Mouse (Mus musculus) limb, embryonic 14.5 days (tissue): ENCODE measurements around the gene Rassf7. TPM values are rescaled to one million over a fixed set of nuclear protein-coding genes. Genes with fewer than 3 reads are reported as not detected.

ENCODE experiments used
- ATAC-seq: fragments of 200-750 bp; cut with Nextera tagmentation; 2 replicates; pipeline ENCODE4 v1.8.0; 2017; ENCODE audit warnings: low read depth, moderate number of reproducible peaks, moderate TSS enrichment; ENCODE audit not compliant: low FRiP score
- DNase-seq: peaks from one replicate; pipeline ENCODE4 v3.0.0-alpha.2; 2015; ENCODE audit warnings: low spot score
- H3K27ac ChIP-seq: fragments of 300-500 bp; sonication (generic); replicated peaks from 2 replicates; pipeline ENCODE4 v1.5.1; 2014; ENCODE audit warnings: low read depth, mild to moderate bottlenecking, low read length, moderate library complexity, mixed read lengths
- H3K27me3 ChIP-seq: fragments of 300-500 bp; sonication (generic); 2 replicates; pipeline ENCODE4 v1.6.1; 2014; ENCODE audit warnings: low read length, mixed read lengths; ENCODE audit not compliant: control insufficient read depth, insufficient read depth
- H3K36me3 ChIP-seq: fragments of 300-500 bp; sonication (generic); 2 replicates; pipeline ENCODE4 v1.6.1; 2014; ENCODE audit warnings: mild to moderate bottlenecking, low read length, moderate library complexity, mixed read lengths; ENCODE audit not compliant: control insufficient read depth, insufficient read depth
- H3K4me1 ChIP-seq: fragments of 300-500 bp; sonication (generic); 2 replicates; pipeline ENCODE4 v1.6.1; 2014; ENCODE audit warnings: antibody characterized with exemption, low read length, mixed read lengths; ENCODE audit not compliant: control insufficient read depth, insufficient read depth
- H3K4me2 ChIP-seq: fragments of 300-500 bp; sonication (generic); replicated peaks from 2 replicates; pipeline ENCODE4 v1.6.1; 2014; ENCODE audit warnings: low read depth, mild to moderate bottlenecking, low read length, moderate library complexity; ENCODE audit not compliant: severe bottlenecking
- H3K4me3 ChIP-seq: fragments of 300-500 bp; sonication (generic); replicated peaks from 2 replicates; pipeline ENCODE4 v1.5.1; 2014; ENCODE audit warnings: low read length
- H3K9ac ChIP-seq: fragments of 300-500 bp; sonication (generic); 2 replicates; pipeline ENCODE4 v1.6.1; 2014; ENCODE audit warnings: mild to moderate bottlenecking, low read depth, low read length, moderate library complexity; ENCODE audit not compliant: severe bottlenecking
- H3K9me3 ChIP-seq: fragments of 300-500 bp; sonication (generic); 2 replicates; pipeline ENCODE4 v1.6.1; 2016; ENCODE audit warnings: low read length; ENCODE audit not compliant: control insufficient read depth
- POLR2A ChIP-seq: fragments of 200-500 bp; IDR thresholded peaks from 2 replicates; pipeline ENCODE4 v1.8.0; 2012; ENCODE audit warnings: inconsistent platforms, mild to moderate bottlenecking, moderate library complexity, borderline replicate concordance; ENCODE audit not compliant: insufficient read depth, insufficient read length; ENCODE audit errors: extremely low read depth
- WGBS: fragments of 180-500 bp; shearing (Covaris S2); extraction: QIAGEN DNeasy Blood & Tissue Kit; methylation state at CpG from one replicate; pipeline ENCODE4 v1.1.7; 2014; 5-methylcytosine and 5-hydroxymethylcytosine counted together
- polyA plus RNA-seq, 2 experiments: library from polyadenylated mRNA; depleted of rRNA in 1 of 2; stranded (reverse) in 1 of 2; unstranded in 1 of 2; fragments of >200 nt; fragmentation: Nextera tagmentation in 1 of 2; extraction: Ambion mirVana in 1 of 2; gene quantifications; 2 replicates each; pipeline versions ENCODE4 v1.2.1 to v1.2.3; 2012 to 2014

The Rassf7 gene
- polyA plus RNA-seq, 2 experiments, result 30.9 to 40.0 TPM

DNA sequence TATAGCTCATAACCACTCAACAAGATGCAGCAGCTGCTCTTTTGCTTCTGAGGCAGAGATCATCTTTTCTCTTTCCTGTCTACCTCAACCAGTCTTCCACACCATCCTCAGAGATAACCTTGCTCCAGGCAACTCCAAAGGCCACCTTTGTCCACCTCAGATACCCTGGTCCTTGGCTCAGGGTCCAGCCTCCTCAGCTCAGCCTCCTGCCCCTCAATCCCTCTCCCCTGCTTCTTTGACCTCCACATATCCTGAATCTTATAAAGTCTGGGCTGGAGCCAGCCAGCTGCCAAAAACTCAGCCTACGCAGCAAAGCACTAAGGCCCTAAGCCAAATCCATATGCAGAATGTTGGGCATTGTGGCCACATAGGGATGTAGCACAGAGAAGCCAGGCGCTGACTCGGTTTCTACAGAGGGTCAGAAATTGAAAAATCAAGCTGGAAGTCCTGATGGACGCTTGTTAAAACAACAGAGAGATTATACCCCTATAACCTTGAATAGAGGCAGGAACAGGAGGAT is 7.1 kb downstream of the Rassf7 start:
- Histone ChIP-seq H3K9ac (no peak overlapping the region), H3K4me3 (no peak overlapping the region), H3K36me3 (peaks cover 16% of the 10 kb centered on the region), H3K27ac (peak overlapping the region; percentile 84), H3K27me3 (no peaks in the 10 kb centered on the region), H3K4me2 (peak overlapping the region; percentile 55), H3K9me3 (no peaks in the 10 kb centered on the region), H3K4me1 (peaks cover 18% of the 10 kb centered on the region)
- ATAC-seq (no peak), DNase-seq (no peak)
- TF ChIP-seq POLR2A, result no peak
- 81% methylated on average over 4 of the region's 4 CpGs for WGBS

DNA sequence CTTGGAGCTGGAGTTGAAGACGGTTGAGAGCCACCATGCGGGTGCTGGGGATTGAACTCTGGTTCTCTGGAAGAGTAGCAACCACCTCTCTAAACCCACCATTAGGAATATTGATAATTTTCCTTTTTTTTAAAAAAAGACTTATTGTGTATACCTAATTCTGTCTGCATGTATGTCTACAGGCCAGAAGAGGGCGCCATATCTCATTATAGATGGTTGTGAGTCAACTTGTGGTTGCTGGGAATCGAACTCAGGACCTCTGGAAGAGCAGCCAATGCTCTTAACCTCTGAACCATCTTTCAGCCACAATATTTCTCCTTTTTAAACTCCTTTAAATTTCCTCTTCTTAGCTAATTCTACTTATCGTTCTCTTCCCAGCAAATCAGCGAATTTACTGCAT is 10.9 kb downstream of the Rassf7 start:
- Histone ChIP-seq H3K27me3 (no peaks in the 10 kb centered on the region), H3K27ac (no peak overlapping the region), H3K9me3 (no peaks in the 10 kb centered on the region), H3K4me2 (no peak overlapping the region), H3K4me1 (peaks cover 17% of the 10 kb centered on the region), H3K4me3 (no peak overlapping the region), H3K36me3 (peaks cover 11% of the 10 kb centered on the region), H3K9ac (no peak overlapping the region)
- no peak for TF ChIP-seq POLR2A
- DNase-seq (no peak), ATAC-seq (no peak)
- 79% methylated on average over 6 of the region's 6 CpGs for WGBS

GRCm38 (mm10) chr7:141227796-141228195 is 12.1 kb downstream of the Rassf7 start:
- WGBS, result 79% methylated on average over 4 of the region's 4 CpGs
- H3K4me3 ChIP-seq, result peak overlapping the region; percentile 97
- TF ChIP-seq POLR2A, result no peak
- H3K9me3 ChIP-seq, result no peaks in the 10 kb centered on the region
- H3K27ac ChIP-seq, result no peak overlapping the region
- peaks cover 24% of the 10 kb centered on the region for H3K36me3 ChIP-seq
- H3K9ac ChIP-seq, result no peak overlapping the region
- peak overlapping the region; percentile 88 for H3K4me2 ChIP-seq
- peaks cover 8% of the 10 kb centered on the region for H3K4me1 ChIP-seq
- DNase-seq, result no peak
- no peak for ATAC-seq
- H3K27me3 ChIP-seq, result no peaks in the 10 kb centered on the region

DNA sequence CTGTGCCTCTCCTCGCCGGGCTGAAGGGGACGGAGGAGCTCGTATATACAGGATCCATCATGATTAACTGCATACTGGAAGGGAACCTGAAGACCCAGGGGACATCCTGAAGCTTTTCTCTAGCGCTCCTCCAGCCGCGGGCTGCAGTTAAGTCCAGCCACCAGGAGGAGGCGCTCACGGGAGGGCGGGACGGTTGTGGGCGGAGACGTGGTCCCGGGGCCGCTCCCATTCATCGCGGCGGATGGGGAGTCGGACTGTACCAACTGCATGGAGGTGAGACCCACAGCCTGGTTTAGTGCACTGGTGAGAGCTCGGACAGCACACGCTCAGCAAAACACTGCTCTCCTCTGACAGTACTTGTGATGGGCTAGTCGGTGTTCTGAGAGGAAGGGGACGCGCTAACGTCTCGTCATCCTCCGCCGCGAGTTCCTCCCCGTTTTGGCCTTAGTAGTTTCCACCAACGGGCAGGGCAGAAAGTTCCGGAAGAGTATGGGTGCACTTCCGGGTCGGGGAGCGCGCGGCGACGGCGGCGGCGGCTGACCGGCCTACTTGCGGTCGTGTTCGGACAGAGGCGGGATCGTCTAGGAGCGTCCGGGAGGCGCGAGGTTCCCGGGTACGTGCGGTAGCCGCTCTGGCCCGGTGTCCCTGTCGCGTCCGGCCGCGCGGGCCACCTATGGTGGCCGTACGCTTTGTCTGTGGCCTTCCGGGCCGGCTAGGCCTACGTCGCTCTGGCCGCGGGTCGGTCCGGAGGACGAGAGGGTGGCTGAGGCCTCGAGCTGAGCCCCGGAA is 12.8 kb downstream of the Rassf7 start, which contains the start of gene Phrf1:
Gene Phrf1, plus strand, starts transcription at position 506 of the 789 bp plus-strand sequence.
- H3K27me3 ChIP-seq, result no peaks in the 10 kb centered on the region
- H3K4me1 ChIP-seq, result peaks cover 6% of the 10 kb centered on the region
- TF ChIP-seq POLR2A, result peak; percentile 80; the same call in 1 of the 2 replicates
- peak within 1 kb of the TSS; percentile 95 for H3K9ac ChIP-seq
- H3K36me3 ChIP-seq, result peaks cover 31% of the 10 kb centered on the region
- ATAC-seq (peak; percentile 94), DNase-seq (peak; percentile 81)
- under 1% methylated on average over 51 of the region's 76 CpGs for WGBS
- peak within 1 kb of the TSS; percentile 97 for H3K4me3 ChIP-seq
- H3K27ac ChIP-seq, result peak within 1 kb of the TSS; percentile 97
- H3K9me3 ChIP-seq, result no peaks in the 10 kb centered on the region
- H3K4me2 ChIP-seq, result peak within 1 kb of the TSS; percentile 88

GRCm38 (mm10) chr7:141229702-141230101 is 14.0 kb downstream of the Rassf7 start:
- 63% methylated on average over 6 of the region's 6 CpGs for WGBS
- H3K4me2 ChIP-seq, result peak overlapping the region; percentile 88
- H3K36me3 ChIP-seq, result peaks cover 43% of the 10 kb centered on the region
- H3K4me1 ChIP-seq, result peaks cover 6% of the 10 kb centered on the region
- no peaks in the 10 kb centered on the region for H3K27me3 ChIP-seq
- no peaks in the 10 kb centered on the region for H3K9me3 ChIP-seq
- no peak for TF ChIP-seq POLR2A
- DNase-seq (no peak), ATAC-seq (no peak)
- peak overlapping the region; percentile 97 for H3K4me3 ChIP-seq
- no peak overlapping the region for H3K27ac ChIP-seq
- H3K9ac ChIP-seq, result peak overlapping the region; percentile 95
